Mouse (Mus musculus) spleen, adult 12 weeks (tissue): Measurements from ENCODE around the gene Gm3880.
A peak's percentile ranks its signal among the peaks of the same experiment; 100 is the strongest.
"Not testable (repeated sequence)": the region's sequence is repeated elsewhere in the genome, so short reads cannot be mapped to it uniquely, and the experiment has no call there.

Experiments used
- DNase-seq: peaks from one replicate; pipeline ENCODE4 v3.0.0; 2022; ENCODE audit warnings: low spot score

The Gm3880 gene

GRCm38 (mm10) chrX:102686872-102687271, at the start of gene Gm3880:
Gene Gm3880, minus strand, starts transcription at chrX:102686972.
- not testable (repeated sequence) for DNase-seq

- not testable (repeated sequence) for DNase-seq
These were observed 37.5 kb upstream of the Gm3880 start for GRCm38 (mm10) chrX:102724226-102724625.

GRCm38 (mm10) chrX:102707535-102707934, 20.8 kb upstream of the Gm3880 start, which contains the start of the genes Gm9112 and Dmrtc1b:
Gene Gm9112, minus strand, starts transcription at chrX:102707635.
Gene Dmrtc1b, plus strand, starts transcription at chrX:102707865.
- DNase-seq = not testable (repeated sequence)

- DNase-seq = not testable (repeated sequence)
These were observed 13.9 kb upstream of the Gm3880 start for GRCm38 (mm10) chrX:102700636-102701035.

DNA sequence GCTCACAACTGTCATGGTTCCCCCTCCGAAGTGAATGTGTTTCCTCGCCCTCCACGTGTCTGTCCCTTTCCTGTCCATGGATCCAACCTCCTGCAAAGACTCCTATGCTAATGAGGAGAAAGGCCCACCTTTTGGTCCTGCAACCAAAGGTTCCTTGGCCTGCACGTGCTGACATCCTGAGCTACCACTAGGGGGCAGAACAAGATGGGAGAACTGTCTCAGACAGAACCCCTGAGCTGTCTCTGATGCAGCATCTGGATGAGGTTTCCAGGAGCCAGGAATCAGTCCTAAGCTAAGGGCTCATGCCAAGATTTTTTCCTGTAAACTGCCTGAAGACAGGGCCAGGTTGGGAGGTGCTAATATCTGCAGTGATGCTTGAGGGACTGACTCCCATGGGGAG, 2.5 kb upstream of the Gm3880 start:
- not testable (repeated sequence) for DNase-seq

GRCm38 (mm10) chrX:102684706-102685105, 2.1 kb downstream of the Gm3880 start:
- DNase-seq = not testable (repeated sequence)

DNA sequence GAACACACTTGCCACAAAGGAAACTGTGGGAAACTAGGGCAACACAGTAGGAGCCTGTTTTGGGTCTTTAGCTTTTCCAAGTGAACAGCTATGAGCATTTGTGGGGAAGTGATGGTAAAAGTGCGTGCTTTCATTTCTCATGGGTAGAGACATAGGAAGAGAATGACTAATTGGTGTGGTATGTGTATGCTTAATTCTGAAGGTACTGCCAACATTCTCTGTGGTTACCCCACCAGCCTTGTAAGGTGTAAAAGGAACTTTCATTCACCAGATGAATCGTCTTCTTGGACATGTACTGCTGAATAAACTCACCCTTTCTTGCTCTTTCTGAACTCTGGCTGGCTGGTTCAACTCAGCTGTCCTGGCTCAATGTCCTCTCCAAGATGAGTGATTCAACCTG, 20.1 kb downstream of the Gm3880 start:
- DNase-seq = no peak

- no peak for DNase-seq
These were observed 26.1 kb downstream of the Gm3880 start for GRCm38 (mm10) chrX:102660712-102661111.

DNA sequence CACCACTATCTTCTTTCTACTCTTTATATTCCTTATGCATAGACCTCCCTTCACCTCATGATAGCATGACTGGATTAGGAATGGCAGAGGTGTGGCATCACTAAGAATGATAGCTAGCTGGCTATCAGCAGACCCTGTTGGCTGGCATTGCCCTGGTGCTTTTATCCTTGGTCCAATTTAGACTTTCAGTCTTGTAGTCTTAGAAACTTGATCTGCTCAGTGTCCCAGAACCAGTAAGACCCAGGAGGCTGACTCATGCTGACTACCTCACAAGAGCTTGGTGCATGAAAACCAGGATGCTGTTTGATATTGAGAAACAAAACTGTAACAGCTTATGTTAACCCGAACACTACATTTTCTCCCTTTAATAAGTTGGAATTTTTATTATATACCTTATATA, 41.1 kb downstream of the Gm3880 start:
- DNase-seq = no peak

DNA sequence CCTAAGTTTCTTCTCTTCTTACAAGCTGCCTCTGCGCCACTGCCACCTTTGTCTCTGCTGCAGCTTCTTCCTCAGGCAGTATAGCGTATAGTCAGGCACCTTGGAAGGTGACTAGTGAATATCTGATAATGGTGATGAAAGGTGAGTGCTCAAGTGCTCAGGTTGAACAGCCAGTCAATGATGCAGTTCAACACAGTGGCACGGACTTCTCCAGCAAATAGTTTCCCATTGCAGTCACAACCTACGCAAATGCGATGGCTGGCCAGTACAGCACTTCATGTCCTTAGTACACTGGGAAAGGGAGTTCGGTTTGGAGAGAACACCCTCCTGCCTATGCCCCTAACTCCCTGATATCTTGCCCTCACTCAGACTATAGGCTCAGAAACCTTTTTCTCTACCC, 41.6 kb downstream of the Gm3880 start:
- no peak for DNase-seq

DNA sequence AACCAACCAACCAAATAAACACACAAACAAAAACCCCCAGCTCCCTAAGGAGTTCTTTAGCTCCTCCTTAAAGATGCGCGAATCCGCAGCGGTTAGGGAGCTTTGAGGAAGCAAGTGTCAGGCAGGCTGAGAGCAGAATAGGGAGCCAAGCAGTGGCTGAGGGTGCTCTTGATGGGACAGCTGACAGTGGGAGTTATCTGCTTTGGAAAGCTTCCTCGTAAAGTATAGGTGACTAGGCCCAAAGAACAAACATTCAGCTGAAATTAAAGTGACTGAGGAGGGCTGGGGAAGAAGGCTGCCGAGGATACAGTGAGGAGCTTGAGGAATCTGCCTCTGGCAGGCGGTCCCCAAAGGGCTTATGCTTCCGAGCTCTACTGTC, 42.2 kb downstream of the Gm3880 start:
- DNase-seq = no peak

GRCm38 (mm10) chrX:102643823-102644572, 42.8 kb downstream of the Gm3880 start, which contains the start of gene Phka1:
Gene Phka1, minus strand, starts transcription at chrX:102644246.
- DNase-seq = peak; percentile 53
